Mouse (Mus musculus): ENCODE results near the gene Tmtc2. TPM values are rescaled to one million over a fixed set of nuclear protein-coding genes. Genes with fewer than 3 reads are reported as not detected.
A peak's percentile ranks its signal among the peaks of the same experiment; 100 is the strongest.

The Tmtc2 gene
- polyA plus RNA-seq, 1 experiment from 2014 or later = 5.5 TPM

DNA sequence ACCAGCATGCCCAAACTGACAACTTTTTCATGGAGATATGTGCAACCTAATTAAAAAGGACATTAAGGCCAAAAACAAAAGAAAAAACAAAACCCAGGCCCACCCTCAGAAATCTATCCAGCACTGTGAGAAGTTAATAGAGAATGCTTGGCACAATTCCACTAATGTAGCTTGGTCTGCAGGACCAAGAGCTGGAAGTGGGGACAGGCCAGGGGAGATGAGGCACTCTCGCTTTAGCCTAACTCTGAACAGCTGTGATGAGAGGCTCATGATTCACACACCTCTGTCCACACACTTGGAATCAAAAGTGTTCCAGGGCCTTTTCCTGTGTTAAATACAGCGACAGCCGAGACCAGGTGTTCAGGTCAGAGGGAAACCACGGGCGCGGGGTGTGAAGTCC is 79.0 kb downstream of the Tmtc2 start:
- Histone ChIP-seq H3K9me3 (replicated peaks; ENCODE audit: control insufficient read depth, low read length) (no peaks in the 10 kb centered on the region), H3K4me2 (ENCODE audit: low read length) (no peak overlapping the region), H3K36me3 (ENCODE audit: control insufficient read depth, insufficient read depth, low read length) (no peaks in the 10 kb centered on the region), H3K27ac (ENCODE audit: low read depth, low read length) (no peak overlapping the region), H3K27me3 (replicated peaks; ENCODE audit: control insufficient read depth, insufficient read depth, low read length) (no peaks in the 10 kb centered on the region), H3K4me1 (ENCODE audit: control insufficient read depth, insufficient read depth, low read length) (no peaks in the 10 kb centered on the region; the same call in 1 of the 2 replicates), H3K4me3 (ENCODE audit: low read depth, low read length) (no peak overlapping the region), H3K9ac (ENCODE audit: low read length) (no peak overlapping the region)
- ATAC-seq (no peak), DNase-seq (ENCODE audit: low spot score) (no peak)
- WGBS = 81% methylated on average over 6 of the region's 6 CpGs

DNA sequence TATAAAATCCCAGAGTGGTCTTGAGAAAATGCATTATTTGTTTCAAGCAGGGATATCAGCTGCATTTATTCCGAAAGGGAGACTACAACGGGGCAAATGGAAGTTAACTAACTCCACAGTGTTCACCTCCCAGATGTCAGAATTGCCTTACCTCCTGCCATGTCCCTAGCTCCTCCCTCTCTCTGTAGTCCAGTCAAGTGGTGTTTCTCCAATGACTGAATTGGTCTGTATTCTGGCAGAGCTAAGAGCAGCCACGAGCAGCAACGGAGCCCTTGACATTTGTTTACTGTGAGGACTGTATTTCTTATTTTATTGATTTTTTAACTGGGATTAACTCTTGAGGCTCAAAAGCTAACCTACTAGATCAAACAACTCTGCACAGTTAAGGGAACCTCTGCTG is 81.8 kb downstream of the Tmtc2 start:
- Histone ChIP-seq H3K9me3 (replicated peaks; ENCODE audit: control insufficient read depth, low read length) (no peaks in the 10 kb centered on the region), H3K27me3 (replicated peaks; ENCODE audit: control insufficient read depth, insufficient read depth, low read length) (no peaks in the 10 kb centered on the region), H3K36me3 (ENCODE audit: control insufficient read depth, insufficient read depth, low read length) (no peaks in the 10 kb centered on the region), H3K27ac (ENCODE audit: low read depth, low read length) (no peak overlapping the region), H3K4me2 (ENCODE audit: low read length) (no peak overlapping the region), H3K9ac (ENCODE audit: low read length) (no peak overlapping the region), H3K4me1 (ENCODE audit: control insufficient read depth, insufficient read depth, low read length) (no peaks in the 10 kb centered on the region; the same call in 1 of the 2 replicates), H3K4me3 (ENCODE audit: low read depth, low read length) (no peak overlapping the region)
- DNase-seq (ENCODE audit: low spot score) (no peak), ATAC-seq (no peak)
- WGBS = 65% methylated on average over 4 of the region's 4 CpGs

DNA sequence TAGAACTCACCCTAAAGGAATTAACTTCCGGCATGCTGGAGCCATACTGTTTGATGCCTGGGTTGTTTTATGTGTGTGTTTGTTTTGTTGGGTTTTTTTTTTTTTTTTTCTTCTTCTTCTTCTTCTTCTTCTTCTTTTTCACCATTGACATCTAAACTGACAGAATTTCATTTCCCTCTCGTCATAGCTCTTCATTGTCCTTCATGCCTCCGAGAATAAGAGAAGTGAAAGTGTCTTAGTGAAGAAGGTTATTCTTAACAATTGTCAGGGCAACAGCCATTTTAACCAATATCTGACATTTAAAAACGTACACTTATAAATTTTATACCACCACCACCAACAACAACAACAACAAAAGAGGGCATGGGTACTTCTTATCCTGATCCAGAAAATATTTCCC is 83.5 kb downstream of the Tmtc2 start:
- no peak overlapping the region for H3K4me3 ChIP-seq (ENCODE audit: low read depth, low read length)
- H3K4me1 ChIP-seq (ENCODE audit: control insufficient read depth, insufficient read depth, low read length) = no peaks in the 10 kb centered on the region; the same call in 1 of the 2 replicates
- 88% methylated on average over 4 of the region's 4 CpGs for WGBS
- DNase-seq (ENCODE audit: low spot score) (no peak), ATAC-seq (no peak)
- no peaks in the 10 kb centered on the region for H3K27me3 ChIP-seq (replicated peaks; ENCODE audit: control insufficient read depth, insufficient read depth, low read length)
- H3K9ac ChIP-seq (ENCODE audit: low read length) = no peak overlapping the region
- H3K4me2 ChIP-seq (ENCODE audit: low read length) = no peak overlapping the region
- no peaks in the 10 kb centered on the region for H3K36me3 ChIP-seq (ENCODE audit: control insufficient read depth, insufficient read depth, low read length)
- H3K27ac ChIP-seq (ENCODE audit: low read depth, low read length) = no peak overlapping the region
- no peaks in the 10 kb centered on the region for H3K9me3 ChIP-seq (replicated peaks; ENCODE audit: control insufficient read depth, low read length)

DNA sequence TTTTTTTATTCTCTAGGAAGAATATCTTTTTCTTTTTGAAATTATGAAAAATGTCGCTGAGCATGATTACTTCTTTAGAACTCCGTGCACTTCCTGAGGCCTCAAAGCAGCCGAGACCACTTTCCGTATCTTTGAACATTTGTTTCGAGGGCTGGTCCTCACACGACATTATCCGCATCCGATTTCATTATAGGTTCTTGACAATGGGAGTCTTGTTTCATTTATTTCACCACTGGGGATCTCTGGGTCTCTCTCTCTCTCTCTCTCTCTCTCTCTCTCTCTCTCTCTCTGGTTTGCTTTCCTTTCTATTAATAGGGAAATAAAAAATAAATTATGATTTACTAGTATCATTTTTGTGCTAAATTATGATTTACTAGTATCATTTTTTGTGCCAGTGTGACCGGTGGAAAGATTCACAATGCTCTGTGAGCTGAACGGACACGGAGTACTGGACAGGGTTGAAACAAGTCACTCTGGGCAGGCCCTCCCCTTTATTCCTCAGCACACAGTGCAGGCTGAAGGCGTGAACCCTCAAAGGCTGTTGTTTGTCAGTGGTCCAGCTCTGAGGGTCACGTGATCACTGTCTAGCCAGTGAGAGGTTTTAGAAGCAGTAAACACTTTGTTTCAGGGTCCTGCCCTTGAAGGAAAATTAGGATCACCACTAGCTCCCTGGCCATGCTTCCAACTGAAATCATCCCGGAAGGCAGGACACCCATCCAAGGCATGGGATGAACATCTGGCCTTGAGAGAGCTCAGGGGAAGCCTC is 84.1 kb downstream of the Tmtc2 start:
- H3K9me3 ChIP-seq (replicated peaks; ENCODE audit: control insufficient read depth, low read length) = no peaks in the 10 kb centered on the region
- no peaks in the 10 kb centered on the region; the same call in 1 of the 2 replicates for H3K4me1 ChIP-seq (ENCODE audit: control insufficient read depth, insufficient read depth, low read length)
- H3K36me3 ChIP-seq (ENCODE audit: control insufficient read depth, insufficient read depth, low read length) = no peaks in the 10 kb centered on the region
- WGBS = 51% methylated on average over 14 of the region's 14 CpGs
- no peak overlapping the region for H3K4me2 ChIP-seq (ENCODE audit: low read length)
- ATAC-seq (0 out of 2 replicates have a peak, but pooled peaks have one; percentile 45), DNase-seq (ENCODE audit: low spot score) (no peak)
- no peak overlapping the region for H3K9ac ChIP-seq (ENCODE audit: low read length)
- H3K4me3 ChIP-seq (ENCODE audit: low read depth, low read length) = no peak overlapping the region
- no peak overlapping the region for H3K27ac ChIP-seq (ENCODE audit: low read depth, low read length)
- H3K27me3 ChIP-seq (replicated peaks; ENCODE audit: control insufficient read depth, insufficient read depth, low read length) = no peaks in the 10 kb centered on the region

DNA sequence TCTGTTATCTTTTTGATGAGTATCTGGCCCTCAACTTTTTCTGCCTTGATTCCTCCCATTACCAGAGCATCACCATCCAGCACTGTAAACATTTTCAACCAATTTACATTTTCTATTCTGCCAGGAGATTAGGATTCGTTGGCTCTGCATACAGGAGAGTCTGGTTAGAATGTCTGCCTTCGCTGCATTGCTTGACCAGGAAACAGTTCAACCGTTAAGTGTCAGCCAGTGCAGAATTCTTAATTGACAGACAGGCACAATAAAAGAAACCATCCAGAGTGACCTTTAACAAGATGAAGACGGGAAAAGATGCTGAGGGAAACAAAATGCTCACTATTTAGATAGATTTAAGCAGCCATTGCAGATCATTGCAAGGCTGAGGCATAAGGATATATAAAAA is 87.3 kb downstream of the Tmtc2 start:
- no peak overlapping the region for H3K4me3 ChIP-seq (ENCODE audit: low read depth, low read length)
- H3K9me3 ChIP-seq (replicated peaks; ENCODE audit: control insufficient read depth, low read length) = no peaks in the 10 kb centered on the region
- H3K4me2 ChIP-seq (ENCODE audit: low read length) = no peak overlapping the region
- H3K36me3 ChIP-seq (ENCODE audit: control insufficient read depth, insufficient read depth, low read length) = no peaks in the 10 kb centered on the region
- DNase-seq (ENCODE audit: low spot score) (no peak), ATAC-seq (no peak)
- H3K27ac ChIP-seq (ENCODE audit: low read depth, low read length) = no peak overlapping the region
- H3K27me3 ChIP-seq (replicated peaks; ENCODE audit: control insufficient read depth, insufficient read depth, low read length) = no peaks in the 10 kb centered on the region
- no peak overlapping the region for H3K9ac ChIP-seq (ENCODE audit: low read length)
- WGBS = 17% methylated on average over 4 of the region's 4 CpGs
- H3K4me1 ChIP-seq (ENCODE audit: control insufficient read depth, insufficient read depth, low read length) = peaks cover 3% of the 10 kb centered on the region

DNA sequence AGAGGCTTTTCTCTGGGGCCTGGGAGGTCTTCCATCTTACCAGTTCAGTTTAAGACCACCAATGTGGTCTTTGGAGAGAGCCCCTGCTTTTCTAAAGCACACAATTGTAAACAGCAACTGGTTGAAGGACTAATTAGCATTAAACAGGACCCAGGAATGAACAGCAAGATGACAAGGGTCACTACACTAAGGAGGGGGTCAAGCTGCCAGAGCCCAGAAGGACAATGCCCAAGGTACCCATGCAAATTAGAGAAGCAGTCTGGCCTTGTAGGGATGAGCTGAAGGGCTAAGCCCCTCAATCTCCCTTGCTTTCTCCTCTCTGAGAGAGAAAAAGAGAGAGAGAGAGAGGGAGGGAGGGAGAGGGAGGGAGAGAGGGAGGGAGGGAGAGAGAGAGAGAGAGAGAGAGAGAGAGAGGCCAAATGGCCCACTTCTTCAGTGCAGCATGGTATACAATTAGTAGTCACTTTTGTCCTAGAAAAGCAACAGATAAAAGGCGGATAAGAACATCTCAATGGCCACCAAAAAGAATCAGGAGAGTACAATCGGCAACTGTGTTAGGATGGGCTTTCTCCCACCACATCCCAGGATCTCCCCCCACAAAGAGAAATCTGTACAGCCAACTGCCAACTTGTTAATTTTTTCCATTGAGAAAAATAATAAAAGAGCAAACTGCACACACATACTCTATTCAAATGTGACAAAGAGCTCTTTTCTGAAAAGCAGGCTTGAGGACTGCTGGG is 89.7 kb downstream of the Tmtc2 start:
- Histone ChIP-seq H3K27me3 (replicated peaks; ENCODE audit: control insufficient read depth, insufficient read depth, low read length) (no peaks in the 10 kb centered on the region), H3K9ac (ENCODE audit: low read length) (no peak overlapping the region), H3K27ac (ENCODE audit: low read depth, low read length) (no peak overlapping the region), H3K4me2 (ENCODE audit: low read length) (no peak overlapping the region), H3K9me3 (replicated peaks; ENCODE audit: control insufficient read depth, low read length) (no peaks in the 10 kb centered on the region), H3K4me1 (ENCODE audit: control insufficient read depth, insufficient read depth, low read length) (peaks cover 5% of the 10 kb centered on the region), H3K36me3 (ENCODE audit: control insufficient read depth, insufficient read depth, low read length) (no peaks in the 10 kb centered on the region), H3K4me3 (ENCODE audit: low read depth, low read length) (no peak overlapping the region)
- ATAC-seq = peak; percentile 74
- peak; percentile 24 for DNase-seq (ENCODE audit: low spot score)
- WGBS = 12% methylated on average over 2 of the region's 2 CpGs

DNA sequence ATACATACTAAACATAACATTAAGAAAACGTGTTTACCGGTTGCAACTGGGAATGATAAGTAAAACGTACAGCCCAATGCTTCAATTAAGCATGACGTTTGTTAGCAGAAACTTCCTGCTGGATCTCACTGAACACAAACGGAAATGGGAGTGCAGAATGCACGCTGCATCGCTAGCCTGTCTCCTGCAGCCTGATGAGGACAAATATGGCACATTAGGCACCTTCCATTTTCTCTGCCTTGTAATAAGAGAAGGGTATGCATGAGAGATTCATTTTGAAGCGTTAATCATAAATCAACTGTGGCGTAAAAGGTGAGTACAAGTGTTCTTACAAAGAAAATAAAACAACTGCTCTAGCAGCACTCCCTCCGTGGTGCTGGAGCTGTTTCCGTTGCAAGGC is 94.5 kb downstream of the Tmtc2 start:
- DNase-seq (ENCODE audit: low spot score) (peak; percentile 17), ATAC-seq (no peak)
- 61% methylated on average over 11 of the region's 11 CpGs for WGBS
- Histone ChIP-seq H3K36me3 (ENCODE audit: control insufficient read depth, insufficient read depth, low read length) (no peaks in the 10 kb centered on the region), H3K4me1 (ENCODE audit: control insufficient read depth, insufficient read depth, low read length) (peaks cover 8% of the 10 kb centered on the region), H3K4me3 (ENCODE audit: low read depth, low read length) (no peak overlapping the region), H3K27ac (ENCODE audit: low read depth, low read length) (no peak overlapping the region), H3K4me2 (ENCODE audit: low read length) (no peak overlapping the region), H3K9me3 (replicated peaks; ENCODE audit: control insufficient read depth, low read length) (no peaks in the 10 kb centered on the region), H3K9ac (ENCODE audit: low read length) (no peak overlapping the region), H3K27me3 (replicated peaks; ENCODE audit: control insufficient read depth, insufficient read depth, low read length) (no peaks in the 10 kb centered on the region)

DNA sequence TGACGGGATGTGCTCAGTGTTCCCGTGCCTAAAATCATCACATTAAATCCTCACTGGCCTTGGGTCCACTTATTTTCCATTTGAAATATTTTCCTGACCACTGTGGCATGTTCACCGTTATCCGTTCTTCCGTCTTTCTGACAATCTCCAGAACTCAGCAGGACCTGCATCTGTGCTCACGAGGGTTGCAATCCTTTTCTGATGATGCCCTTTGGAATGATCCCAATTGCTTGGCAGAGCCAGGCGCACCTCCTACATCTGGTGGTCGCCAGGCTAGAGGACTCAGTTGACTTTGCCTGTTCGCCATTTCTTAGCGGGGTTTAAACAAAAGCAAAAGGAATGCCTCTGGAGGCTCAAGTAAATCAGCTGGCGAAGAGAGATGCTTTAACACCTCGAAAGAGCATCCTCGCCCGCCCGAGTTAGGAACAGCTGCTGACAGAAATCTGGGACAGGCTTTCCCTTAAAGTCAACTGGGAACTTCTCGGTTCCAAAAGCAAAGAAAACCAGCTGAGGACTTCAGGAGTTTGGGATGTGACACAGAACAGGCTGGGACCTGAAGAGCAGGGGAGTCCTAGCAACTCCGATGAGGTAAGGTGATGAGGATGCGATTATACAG is 96.5 kb downstream of the Tmtc2 start:
- no peak for ATAC-seq
- no peak overlapping the region for H3K4me2 ChIP-seq (ENCODE audit: low read length)
- no peaks in the 10 kb centered on the region for H3K36me3 ChIP-seq (ENCODE audit: control insufficient read depth, insufficient read depth, low read length)
- H3K27ac ChIP-seq (ENCODE audit: low read depth, low read length) = no peak overlapping the region
- H3K9ac ChIP-seq (ENCODE audit: low read length) = no peak overlapping the region
- no peak overlapping the region for H3K4me3 ChIP-seq (ENCODE audit: low read depth, low read length)
- no peaks in the 10 kb centered on the region for H3K9me3 ChIP-seq (replicated peaks; ENCODE audit: control insufficient read depth, low read length)
- 88% methylated on average over 18 of the region's 18 CpGs for WGBS
- DNase-seq (ENCODE audit: low spot score) = no peak
- peaks cover 5% of the 10 kb centered on the region; the same call in 1 of the 2 replicates for H3K4me1 ChIP-seq (ENCODE audit: control insufficient read depth, insufficient read depth, low read length)
- H3K27me3 ChIP-seq (replicated peaks; ENCODE audit: control insufficient read depth, insufficient read depth, low read length) = no peaks in the 10 kb centered on the region
